Mouse (Mus musculus) left cerebral cortex, adult 9 months (tissue): ENCODE measurements at regions not wholly inside any gene's neighbourhood (a gene's known extent, or its start where the extent isn't known, plus 50 kb on each side); places are given as distances from the start of the nearest gene placed in this dataset.
A peak's percentile ranks its signal among the peaks of the same experiment; 100 is the strongest.

Source experiments
- DNase-seq, 2 experiments: peaks; one replicate each; pipeline ENCODE4 v3.0.0; 2022; ENCODE audit warnings: low spot score in 2 of 2

DNA sequence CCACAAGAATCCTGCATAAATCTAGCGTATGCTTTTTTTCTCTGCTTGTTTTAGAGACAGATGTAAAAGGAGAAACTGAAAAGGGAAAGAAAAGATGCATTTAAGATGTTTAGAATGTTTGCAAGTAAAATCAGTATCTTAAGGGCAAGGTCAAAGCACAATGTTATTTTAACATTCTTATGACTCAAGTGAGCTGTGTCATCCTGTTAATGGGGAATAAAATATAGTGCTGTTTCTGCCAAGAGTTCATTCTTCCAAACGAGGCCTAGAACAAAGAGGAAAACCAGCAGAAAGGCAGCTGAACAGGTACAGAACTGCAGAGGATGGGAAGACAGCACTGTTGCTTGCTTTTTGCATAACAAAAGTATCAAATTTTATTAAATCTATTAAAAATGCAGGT is 156.7 kb upstream of the Tmtc1 start:
- DNase-seq, result no peak

DNA sequence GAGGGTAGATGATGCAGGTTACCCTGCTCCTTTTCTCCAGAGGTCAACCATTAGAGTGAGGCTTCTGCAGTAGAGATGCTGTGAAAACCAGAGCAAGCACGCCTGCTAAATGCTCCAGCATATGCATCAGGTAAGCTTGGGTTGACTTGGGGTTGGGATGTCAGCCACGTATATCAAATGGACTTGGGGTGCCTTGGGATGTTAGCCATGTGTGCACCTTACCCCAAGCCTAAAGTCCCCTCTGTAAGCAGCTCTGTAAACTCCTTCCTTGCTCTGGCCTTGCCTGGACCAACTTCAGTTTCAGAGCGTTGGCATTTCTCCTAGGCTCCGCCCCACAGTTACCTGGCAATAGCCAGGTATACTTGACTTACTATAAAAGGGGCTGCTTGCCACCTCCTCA is 155.3 kb upstream of the Tmtc1 start:
- DNase-seq, result no peak

DNA sequence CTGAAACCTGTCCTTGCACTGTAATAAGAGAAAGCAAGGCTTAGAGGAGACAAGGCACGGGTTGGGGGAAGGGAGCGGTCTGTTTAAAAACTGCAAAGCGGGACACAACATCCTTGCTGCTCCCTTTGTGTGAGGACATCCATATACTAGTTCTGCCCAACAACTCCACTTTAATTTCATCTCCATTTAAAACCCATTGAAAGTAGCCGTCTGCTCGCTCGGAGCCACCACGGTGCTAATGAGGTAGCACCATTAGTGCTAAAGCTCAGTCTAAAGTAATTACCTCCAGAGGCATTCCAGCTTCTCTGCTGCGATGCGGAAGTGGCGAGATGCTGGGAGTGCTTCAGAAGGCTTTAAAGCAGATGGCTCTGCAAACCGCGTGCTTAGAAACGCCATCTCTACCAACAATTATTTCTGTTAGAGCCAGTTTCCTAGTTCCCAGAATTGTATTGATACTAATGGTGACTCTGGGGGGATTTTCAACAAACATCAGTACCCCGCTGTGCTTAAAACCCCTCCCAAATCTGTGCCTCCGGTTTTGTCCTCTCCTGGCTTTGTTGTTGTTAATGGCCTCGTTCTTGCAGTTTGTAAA is 154.7 kb upstream of the Tmtc1 start:
- peak in 1 of 2 experiments; percentile 16 for DNase-seq

DNA sequence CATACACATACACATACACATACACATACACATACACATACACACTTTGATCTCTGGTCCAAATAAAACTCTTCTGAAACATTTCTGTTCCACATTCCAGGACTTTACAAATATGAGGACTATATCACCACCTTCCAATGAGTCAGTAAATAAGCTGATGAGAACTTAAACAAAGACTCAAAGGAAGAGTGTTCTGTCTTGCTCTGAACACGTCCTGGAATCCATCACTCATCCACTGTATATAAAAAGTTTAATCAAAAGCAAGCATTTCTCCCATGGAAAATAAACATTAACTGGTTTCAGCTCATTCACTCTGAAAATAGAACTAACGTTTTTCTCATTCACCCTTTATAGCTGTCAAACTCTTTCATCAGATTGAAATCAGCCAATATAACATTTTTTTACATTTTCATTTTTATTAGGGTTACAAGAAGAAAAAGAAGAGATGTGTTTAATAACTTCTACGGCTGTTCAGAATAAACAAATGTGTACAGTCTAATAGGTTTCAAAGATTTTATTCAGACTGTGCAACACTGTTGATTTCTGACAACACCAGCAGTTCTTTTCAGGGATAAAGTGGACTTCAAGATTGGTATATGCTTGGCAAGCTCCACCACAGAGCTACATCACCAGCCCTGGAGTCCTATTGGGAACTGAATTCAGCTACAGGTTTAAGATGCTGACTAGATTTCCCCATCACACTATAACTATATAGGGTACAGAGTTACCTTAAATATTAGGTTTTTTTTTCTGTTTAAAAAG is 151.0 kb upstream of the Tmtc1 start:
- no peak for DNase-seq

DNA sequence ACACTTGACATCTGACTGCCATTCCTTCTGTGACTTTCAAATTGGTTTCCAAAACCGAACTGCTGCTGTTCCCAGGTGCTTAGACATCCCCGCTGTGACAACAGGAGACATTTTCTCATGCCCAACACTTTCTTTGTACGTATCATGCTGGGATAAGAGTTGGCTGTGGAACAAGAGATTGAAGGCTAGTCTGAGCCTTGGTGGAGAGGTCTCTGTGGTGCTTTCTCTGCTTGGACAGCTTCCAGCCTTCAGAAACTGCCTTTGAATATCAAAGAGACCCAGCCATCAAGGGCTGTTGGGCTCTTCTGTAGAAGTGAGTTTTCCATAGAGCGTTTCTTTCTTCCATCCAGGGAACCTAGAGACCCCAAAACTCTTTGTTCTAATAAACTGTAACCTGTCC is 144.8 kb upstream of the Tmtc1 start:
- DNase-seq, result no peak

DNA sequence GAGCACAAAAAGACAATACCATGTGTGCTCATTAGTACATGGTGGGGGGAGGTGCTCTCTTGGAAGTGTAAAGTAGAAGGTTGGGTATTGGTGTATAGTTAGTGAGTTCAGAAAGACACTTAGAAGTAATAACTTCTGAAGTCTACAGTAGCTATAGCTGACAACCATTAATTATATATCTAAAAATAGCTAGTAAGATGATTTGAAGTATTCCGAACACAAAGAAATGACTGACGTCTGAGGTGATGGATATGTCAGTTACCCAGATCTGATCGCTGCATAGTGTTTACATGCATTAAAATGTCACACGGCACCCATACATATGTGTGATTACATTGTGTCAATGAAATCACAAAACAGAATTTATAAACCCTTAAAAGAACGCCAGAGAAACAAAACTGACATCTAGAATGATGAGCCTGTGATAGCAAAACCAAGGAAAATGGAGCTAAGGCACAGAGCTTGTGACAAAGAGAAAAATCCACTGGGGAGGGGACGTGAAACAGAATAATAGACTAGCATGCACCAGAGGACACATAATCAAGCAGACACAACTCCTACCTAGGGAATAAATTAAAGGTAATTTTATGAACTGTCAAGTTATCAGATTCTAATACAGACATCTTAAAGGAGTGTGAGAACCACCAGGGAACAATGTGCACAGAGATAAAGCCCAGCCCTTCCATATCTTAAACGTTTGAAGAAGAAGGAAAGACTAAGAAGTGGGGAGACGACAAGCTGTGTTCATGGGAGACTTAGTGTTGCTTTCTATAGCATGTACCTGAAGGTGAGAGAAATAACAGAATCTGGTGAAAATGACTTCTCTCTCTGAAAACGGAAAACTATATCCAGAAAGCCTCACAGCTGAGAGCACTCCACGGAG is 142.5 kb upstream of the Tmtc1 start:
- DNase-seq, result no peak

DNA sequence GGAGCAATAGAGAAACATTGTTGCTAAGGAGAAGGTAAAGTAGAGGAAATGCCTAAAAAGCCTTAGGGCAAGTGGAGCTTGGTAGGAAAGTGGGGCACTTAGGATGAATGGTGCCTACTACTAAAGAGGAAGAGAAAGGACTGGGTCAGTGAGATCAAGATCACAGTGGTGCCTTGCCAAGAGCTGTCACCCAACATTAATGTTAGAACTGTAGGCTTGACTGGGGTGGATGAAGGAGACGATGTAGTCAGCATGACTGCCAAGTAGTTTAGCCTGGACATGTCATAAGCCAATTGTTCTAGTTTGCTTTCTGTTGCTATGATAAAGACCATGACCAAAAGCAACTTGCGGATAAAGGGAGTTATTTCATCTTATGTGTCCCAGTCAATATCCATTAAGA is 139.9 kb upstream of the Tmtc1 start:
- DNase-seq, result no peak

DNA sequence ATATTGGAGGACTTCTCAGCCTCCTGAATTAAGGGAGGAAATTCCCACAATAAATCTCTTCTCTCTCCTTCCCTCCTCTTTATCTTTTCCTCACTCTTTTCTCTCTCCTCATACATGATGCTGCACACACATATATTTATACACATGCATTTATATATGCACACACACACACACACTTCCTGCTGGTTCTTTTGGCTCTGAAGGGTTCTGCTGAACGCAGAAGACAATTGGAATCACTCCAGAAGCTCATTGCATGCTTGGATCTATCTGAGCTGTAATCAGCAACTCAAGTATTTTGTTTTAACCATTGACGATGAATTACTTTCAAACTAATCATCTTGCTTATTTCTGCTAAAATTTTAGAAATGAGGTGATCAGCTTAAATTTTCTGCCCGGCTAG is 134.1 kb upstream of the Tmtc1 start:
- no peak for DNase-seq

DNA sequence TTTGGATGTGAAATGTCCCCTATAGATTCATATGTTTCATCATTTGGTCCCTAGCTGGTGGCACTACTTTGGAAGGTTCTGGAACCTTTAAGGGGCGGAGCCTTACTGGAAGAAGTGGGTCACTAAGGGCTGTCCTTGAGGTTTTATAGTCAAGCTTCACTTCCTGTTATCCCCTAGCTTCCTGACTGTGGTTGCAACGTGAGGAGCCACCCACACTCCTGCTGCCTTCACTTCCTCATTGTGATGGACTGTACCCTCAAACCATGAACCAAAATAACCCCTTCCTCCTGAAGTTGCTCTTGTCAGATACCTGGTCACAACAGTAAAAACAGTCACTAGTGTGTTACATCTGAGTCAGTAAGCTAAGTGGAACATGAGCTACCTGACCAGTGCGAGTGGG is 133.5 kb upstream of the Tmtc1 start:
- no peak for DNase-seq

DNA sequence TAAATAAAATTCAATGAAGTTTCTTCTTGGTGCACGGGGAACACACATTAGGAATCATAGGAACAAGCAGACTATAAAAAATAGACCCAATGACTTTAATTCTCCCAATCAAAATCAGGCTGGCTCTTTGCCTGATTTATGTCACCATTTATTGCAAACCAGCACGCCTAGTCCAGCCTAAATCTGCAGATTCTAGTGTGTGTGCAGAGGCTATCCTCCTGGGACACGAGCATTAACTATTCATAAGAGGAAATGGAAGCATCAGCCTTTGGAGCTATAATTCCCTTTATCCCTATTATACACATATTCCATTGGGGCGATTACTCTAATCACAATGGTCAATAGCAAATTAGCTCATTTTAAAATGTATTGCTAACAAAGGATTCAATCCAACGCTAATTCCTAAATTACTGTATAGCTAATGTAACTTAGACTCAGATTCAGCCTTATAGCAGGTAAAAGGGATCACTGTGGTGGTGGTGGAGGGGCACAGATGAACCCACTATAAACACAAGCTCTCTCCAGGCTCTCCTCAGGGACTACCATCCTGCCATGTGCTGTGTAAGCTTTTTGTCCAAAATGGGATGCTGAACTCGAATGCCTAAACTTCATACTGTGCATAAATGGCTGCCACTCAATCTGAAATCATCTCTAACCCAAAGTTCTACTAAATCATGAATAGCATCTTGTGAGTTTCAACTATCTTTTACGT is 130.7 kb upstream of the Tmtc1 start:
- DNase-seq, result no peak

DNA sequence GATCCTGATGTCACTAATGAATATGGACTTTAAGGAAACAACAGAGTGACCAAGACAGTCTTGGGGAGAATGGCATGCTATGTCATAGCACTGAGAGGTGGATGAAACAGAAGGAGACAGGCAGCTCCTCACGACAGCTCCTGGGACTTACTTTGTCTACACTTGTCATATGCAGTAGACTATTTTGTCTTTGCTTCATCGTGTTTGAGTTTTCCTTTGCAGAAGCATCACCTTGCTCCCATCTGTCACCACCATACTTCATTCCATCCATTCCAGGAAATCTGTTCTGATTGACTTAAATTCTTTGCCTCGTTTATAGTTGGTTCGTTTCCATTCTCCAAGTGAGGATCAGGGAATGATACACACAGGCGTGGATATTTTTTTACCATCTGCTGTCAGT is 128.0 kb upstream of the Tmtc1 start:
- DNase-seq, result no peak

DNA sequence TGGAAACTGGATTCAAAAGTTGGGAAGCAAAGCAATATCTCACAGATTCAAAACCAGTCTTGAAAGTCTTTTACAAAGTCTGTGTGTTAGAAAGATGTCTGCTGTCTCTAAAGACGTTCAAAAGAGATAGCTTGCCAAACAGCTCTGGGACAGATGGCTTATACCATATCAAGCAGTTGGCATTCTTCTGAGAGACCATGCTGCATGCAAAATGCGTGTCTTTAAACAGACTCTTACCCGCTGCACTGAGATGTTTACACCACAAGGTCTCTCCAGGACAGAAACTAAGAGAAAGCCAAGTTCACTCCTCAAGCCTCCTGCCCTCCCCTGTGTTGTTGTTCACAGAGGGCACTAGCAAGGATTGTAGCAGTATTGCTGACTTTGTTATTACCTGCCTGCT is 127.5 kb upstream of the Tmtc1 start:
- DNase-seq, result peak; percentile 31 to 70

DNA sequence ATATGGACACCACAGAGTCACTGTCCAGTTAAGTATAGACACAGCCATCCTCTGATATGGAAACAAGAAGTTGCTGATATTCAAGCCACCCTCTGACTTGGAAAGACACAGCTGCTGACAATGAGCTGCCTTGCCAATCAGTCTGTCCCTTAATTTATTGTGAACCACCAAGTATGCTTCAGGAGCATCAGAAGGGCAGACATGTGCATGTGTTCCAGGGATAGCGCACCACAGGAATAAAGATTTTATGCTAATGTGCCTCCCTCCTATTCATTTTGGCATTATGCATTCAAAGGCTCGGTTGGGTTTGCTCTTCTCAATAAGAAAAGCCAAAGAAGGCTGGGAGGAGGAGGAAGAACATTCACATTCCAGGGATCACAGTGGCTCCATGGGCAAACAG is 120.0 kb upstream of the Tmtc1 start:
- DNase-seq, result no peak

DNA sequence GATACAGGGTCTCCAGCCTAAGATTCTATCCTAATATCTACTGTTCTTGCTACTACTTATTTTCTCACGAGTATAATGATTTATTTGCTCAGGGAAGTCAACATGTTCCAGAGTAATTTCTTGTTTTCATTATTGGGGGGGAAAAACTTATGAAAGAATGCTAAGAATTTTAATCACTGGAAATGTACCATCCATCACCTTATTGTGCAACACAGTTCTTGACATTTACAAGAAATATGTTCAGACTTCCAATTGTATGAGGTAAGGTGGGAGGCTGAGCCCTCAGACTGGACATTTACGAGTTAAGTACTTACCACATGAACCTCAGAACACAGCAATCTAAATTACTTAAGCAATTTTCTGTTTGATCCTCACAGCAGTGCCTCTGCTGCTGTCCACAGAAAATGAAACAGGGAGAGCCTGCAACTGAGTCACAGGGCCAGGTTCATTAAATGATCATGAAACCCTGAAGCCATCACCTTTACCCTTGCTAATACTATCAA is 118.1 kb upstream of the Tmtc1 start:
- no peak for DNase-seq

DNA sequence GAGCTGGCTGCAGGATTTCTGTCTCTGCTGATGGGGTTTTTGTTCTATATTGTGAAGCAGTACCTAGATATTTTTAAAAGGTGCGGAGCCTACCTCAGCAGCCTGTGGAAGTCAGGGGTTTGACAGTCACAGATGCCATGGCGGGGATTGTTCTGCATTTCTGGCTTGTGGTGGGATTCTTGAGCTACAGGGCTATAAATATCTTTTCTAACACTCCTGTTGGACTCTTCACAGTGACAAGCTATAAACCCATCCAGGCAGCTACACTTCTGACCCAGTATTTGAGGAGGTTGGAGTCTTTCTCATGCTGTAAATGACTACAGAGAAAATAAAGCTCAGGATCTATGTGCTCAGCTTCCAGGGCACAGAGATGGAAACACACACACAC is 112.3 kb upstream of the Tmtc1 start:
- DNase-seq, result no peak

DNA sequence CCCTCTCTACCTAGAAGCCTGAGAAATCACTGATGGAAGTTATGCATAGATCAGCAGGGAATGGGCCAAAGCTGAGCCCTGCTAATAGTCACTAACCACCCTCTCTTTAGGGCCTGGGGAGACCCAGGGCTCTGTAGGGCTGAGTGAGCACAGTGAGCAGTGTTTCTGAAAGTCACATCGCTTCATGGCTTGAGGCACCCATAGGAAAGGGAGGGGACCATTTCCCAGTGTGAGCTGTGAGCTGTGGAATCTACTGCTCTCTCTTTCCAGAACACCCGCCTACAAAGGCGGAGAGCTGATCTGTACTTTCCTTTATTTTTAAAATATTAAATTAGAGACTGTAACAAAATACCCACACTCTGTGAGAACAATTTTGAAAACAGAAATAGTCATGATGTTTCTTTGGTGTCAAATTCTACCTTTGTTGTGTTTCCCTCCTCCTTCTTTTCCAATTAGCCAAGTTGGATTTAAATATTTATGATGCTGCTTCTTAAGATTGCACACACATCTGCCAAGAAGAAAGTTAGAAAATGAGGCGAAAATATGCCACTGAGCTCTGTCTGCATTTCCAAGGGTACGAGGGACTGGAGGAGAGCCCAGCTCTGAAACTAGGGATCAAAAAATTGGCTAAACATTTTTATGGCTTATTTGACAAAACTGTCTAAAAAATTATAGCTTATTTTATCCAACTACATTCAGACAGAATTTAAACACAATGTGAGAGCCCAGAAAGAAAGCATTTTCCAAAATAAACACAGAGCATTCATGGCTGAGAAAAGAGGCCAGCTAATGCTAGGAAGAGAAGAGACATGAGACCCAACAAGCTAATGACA is 111.7 kb upstream of the Tmtc1 start:
- DNase-seq, result peak; percentile 42 to 64

DNA sequence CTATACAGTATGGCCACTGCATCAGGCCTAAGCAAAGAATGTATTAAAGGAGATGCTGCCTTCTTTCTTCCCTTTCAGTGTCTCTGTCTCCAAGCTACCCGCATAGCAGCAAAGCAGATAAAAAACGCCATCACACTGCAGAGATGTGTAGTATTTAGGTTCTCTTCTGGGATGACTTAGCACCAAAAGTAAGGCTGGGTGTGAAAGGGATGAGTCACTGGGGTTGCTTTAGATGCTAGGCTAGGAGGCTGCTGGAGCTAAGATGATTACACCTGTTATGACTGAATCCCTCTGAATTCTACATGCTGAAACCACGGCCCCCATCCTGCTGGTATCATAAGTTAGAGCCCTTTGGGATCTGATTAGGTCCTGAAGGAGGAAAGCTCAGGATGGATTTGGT is 110.3 kb upstream of the Tmtc1 start:
- DNase-seq, result peak in 1 of 2 experiments; percentile 49

DNA sequence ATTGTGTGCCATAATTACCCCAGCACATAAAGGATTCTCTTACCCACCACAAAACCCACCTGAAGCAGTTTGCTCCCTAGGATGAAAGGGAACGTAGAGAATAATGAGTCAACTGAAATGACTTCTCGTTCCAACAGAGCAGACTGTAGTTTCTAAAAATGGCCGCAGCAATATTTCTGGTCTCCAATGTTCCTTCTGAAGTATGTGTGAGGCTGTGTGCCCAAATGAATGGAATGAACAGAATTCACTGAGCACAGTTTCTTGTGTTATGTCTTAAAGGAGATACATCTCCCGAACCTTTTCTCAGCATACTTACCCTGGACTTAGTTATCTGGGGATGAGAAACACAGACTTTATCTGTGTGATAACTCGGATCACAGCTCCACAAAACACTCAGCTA is 109.4 kb upstream of the Tmtc1 start:
- peak in 1 of 2 experiments; percentile 19 for DNase-seq

DNA sequence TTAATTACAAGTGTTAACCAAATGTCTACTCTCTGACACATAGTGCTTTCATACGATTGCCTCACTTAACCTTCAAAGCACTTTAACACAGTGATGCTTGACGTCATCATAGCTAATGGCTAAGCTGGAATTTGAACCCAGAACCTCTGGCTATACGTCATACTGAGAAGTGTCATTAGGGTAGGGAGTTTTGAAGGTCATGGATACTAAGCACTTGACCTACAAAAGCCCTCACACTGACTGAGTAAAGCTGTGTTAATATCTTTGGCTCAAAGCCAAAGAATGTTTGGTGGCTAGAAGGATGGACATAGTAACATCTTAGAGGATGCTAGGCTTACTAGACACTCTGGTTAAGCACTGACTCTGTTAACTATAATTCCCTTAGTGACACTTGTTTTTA is 106.9 kb upstream of the Tmtc1 start:
- no peak for DNase-seq

DNA sequence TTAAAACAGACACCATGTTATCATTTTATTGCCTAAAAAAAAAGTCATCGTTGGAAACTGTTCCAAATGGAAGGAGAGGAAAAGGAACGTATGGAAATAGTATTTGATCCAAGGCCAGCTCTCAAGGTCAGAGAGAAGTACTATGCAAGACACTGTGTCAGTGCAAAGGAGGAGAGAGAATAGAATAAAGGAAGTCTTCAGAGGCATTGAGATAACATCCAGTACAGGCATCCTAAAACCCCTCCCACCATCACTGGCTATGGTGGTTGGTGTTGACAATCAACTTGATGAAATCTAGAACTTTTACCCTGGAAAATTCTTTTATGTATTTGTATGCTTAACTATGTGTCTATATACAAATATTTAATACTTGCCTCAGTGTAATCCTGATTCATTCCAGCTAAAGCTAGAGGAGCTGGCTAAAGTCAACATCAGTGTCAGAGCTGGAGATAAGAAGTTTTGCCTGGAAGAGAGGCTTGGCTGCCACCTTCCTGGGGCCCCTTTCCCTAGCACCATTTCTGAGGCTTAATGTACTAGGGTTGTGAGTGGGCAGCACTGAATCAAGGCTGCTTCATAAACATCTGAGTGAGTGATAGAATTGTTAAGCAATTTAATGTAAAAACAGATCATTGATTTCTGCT is 104.1 kb upstream of the Tmtc1 start:
- DNase-seq, result no peak

DNA sequence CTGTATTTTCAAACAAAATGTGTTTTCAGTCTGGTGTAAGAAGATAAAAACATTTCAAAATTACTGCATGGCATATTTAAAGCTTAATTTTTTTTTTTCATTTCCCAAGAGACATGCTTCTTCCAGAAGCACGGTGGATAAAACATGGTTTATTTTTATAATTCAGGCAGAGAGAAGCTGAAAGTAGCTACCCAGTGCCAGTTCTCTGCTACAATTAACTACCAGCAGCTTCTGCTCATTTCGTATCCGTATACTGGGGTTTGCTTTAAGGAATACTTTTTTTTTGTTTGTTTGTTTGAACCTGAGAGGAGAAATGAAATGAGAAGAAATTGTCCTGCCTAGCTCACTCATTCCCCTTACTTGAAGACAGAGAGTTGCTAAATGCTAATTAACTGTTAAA is 98.9 kb upstream of the Tmtc1 start:
- DNase-seq, result no peak
